Mouse (Mus musculus) thymus, adult 2 months (tissue): ENCODE data around the gene Fntb.

Experiments used
- CTCF ChIP-seq: fragments of 200-500 bp; IDR thresholded peaks from 2 replicates; pipeline ENCODE4 v1.5.1; 2012; ENCODE audit warnings: mild to moderate bottlenecking, control low read depth, low read length, moderate library complexity, borderline replicate concordance; ENCODE audit not compliant: control insufficient read depth, poor library complexity, insufficient read depth; ENCODE audit errors: extremely low read depth
- POLR2A ChIP-seq: fragments of 200-500 bp; IDR thresholded peaks from 2 replicates; pipeline ENCODE4 v1.6.1; 2012; ENCODE audit warnings: mild to moderate bottlenecking, low read length, control low read depth, moderate library complexity; ENCODE audit not compliant: control insufficient read depth, poor library complexity, insufficient read depth; ENCODE audit errors: extremely low read depth

- no peak for TF ChIP-seq CTCF
- TF ChIP-seq POLR2A = no peak
Observed at GRCm38 (mm10) chr12:76932688-76933060, 167.3 kb downstream of the Fntb start.
